Mouse (Mus musculus) cerebellum, adult 9-11 months (tissue): ENCODE results near the gene Slc43a2.
"Not testable (repeated sequence)": the region's sequence is repeated elsewhere in the genome, so short reads cannot be mapped to it uniquely, and the experiment has no call there.

Source experiments
- DNase-seq: peaks from one replicate; pipeline ENCODE4 v3.0.0; 2022

The Slc43a2 gene

DNA sequence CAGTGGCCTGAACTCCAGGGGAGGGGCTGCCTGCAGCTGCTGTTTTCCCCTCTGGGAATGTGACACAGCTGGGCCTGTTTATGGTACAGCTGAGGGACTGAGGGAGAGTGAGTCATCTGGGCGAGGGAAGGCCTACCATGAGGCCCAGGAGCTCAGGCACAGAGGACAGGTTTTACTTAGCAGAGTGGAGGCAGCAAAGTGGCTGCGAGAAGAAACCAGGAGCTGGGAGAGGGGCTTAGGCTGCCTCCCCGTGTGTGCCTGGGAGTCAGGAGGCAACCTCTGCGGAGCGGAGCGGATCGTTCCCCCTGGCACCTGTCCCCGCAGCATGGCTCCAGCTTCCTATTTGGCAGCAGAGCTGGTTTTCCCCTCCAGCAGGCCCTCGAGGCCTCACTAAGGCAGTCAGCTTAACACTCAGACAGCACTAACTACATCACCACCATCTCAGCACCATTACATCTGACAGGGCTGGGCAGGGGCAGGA lies 20.5 kb downstream of the Slc43a2 start:
- peak; percentile 86 for DNase-seq

DNA sequence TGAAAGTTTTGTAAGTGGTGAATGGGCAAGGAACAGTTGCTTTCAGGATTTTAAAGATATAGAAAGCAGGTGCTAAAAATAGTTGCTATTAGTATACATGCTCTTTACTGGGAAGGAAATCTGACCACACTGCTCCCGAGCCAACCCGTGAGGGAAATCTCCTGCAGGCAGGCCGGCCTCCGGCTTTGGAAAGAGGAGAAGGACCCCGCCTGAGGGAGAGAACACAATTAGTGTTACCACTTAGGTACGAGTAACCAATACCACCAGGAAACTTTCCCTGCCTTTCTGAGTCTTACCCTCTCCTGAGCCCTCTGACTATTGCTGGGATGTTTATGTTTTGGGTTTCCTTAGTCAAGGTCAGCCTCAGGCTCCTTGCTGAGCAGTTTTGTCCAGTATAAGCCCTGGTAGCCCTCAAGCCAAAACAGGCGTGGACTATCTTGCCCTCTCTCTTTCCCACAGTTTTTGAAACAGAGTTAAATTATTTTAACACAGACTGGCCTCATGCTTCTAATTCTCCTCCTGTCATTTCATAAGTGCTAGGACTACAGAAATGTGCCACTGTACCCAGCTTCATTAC lies 21.5 kb downstream of the Slc43a2 start:
- DNase-seq = no peak

DNA sequence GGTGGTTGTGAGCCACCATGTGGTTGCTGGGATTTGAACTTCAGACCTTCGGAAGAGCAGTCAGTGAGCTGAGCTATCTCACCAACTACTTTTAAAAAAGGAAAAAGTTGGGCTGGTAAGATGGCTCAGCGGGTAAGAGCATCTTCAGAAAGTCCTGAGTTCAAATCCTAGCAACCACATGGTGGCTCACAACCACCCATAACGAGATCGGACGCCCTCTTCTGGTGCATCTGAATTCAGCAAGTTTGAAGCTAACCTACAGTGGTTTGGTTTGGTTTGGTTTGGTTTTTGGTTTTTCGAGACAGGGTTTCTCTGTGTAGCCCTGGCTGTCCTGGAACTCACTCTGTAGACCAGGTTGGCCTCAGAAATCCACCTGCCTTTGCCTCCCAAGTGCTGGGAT lies 24.5 kb downstream of the Slc43a2 start:
- DNase-seq = not testable (repeated sequence)

DNA sequence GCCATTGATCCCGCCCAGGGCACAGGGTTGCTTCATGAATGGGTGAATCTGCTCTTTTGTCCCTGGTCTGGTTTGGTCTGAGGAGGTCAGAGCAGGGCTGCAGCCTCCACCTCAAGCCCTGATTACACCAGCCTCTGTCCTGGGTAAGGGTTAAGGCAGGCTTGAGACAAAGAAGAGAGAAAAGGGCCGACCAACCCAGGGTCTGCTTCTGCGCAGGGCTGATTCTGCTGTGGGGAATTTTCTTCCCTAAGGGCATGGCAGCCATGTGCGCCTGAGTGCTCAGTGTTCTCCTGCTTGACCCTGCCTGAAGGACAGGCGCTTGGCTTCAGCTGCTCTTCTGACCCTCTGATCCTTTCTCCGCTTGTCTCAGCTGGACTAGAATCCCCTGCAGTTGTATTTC lies 25.6 kb downstream of the Slc43a2 start:
- no peak for DNase-seq

DNA sequence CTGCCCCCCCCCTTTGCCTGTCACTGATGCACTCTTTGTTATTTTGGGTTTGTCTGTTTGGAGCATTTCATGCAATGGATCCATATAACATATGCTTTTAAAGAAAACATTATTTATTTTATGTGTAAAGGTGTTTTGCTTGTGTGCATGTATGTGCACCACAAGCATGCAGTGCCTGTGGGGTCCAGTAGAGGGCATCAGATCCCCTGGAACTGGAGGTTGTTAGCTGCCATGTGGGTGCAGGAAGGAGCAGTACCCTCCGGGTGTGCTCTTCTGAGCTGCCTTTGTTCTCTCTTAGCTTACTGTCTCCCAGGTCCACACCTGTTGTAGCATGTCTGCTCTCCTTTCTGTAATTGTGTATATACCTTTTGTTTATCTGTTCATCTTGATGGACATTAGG lies 26.6 kb downstream of the Slc43a2 start:
- DNase-seq = peak; percentile 27

DNA sequence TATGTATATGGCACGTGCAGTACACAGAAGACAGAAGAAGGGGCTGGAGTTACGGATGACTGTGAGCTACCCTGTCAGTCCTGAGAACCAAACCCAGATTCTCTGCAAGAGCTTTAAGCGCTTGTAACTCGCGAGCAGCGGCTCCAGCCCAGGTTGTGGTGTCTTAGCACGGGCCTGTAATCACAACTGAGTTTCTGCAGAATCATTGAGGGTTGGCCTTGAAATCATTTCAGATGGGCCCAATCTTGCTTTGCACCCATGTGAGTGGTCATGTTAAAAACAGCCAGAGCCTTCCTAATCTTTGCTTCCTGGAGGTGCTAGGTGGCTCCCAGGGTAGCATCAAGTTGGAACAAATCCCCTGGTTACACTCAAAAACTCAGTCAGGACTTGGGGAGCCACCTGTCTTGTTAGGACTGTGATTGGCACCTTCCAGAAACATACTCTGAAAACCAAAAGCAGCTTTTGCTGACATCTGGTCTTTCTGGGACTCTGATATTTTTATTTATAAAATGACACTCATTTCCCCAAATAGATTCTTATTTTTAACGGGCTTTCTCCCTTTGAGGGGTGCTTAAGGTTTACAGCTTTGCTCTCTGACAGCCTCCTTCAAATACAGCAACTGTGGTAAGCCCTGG lies 28.5 kb downstream of the Slc43a2 start:
- peak; percentile 16 for DNase-seq

DNA sequence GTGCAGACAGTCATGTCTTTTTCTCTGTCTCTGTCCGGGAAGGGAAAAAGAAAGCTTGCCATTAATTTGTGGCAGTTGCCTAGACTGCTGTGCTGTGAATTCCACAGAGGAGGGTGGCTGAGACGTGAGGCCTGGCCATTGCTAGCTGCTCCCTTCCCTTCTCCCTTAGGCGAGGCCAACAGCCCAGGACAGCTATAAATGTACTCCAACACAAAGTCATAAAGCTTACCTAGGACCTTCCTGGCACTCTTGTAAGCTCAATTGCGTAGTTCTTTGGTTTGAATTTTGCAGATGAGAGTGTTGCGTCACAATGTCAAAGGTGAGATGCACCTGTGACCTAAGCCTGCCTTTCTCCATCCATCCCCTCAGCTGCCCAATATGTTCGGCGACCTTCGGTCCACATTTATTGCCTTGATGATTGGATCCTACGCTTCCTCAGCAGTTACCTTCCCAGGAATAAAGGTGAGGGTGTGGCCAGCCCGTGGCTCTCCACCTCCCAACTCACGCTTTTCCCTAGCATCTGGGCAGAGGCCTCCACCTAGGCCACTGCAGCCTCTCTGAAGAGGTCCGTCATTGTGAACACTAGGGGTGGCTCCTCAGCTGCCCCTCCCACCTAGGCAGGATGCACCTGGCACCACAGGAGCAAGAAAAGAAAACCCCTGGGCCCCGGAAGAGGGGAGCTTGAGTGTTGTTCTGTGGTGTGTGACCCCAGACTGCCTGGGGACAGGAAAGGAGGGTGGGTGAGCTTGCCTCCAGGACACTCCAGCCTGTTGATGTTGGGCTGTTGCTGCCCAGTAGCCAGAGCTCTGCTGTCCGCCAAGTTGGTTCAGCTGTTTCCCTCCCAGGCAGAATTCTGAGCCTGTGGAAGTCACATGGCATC lies 29.3 kb downstream of the Slc43a2 start:
- peak; percentile 56 for DNase-seq

DNA sequence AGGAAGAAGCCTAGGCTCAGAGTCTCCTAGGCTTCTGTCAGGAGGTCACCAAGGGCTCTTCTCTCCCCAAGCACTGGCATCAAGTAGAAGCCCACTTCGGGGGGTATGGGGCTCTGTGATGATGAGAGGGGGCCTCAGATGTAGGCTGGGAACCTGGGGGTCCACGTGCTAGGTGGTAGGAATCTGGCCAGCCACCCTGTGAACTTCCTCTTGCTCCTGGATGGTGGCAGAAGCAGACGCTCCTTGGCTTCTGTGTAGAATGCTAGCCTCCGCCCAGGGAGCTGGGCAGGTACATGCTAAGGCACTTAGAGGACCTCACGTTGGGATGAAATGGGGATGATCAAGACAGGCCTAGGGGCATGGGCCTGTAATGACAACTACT lies 29.9 kb downstream of the Slc43a2 start:
- no peak for DNase-seq

DNA sequence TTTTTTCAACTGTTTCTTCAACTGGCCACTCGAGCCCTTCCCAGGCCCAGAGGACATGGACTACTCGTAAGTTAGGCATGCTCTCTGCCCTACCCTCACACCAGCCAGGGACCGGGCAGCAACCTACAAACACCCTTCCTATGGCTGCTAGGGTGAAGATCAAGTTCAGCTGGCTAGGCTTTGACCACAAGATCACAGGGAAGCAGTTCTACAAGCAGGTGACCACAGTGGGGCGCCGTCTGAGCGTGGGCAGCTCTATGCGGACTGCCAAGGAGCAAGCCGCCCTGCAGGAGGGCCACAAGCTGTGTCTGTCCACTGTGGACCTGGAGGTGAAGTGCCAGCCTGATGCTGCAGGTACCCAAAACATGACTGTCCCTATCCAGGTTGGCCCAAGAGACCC lies 31.3 kb downstream of the Slc43a2 start:
- peak; percentile 87 for DNase-seq

DNA sequence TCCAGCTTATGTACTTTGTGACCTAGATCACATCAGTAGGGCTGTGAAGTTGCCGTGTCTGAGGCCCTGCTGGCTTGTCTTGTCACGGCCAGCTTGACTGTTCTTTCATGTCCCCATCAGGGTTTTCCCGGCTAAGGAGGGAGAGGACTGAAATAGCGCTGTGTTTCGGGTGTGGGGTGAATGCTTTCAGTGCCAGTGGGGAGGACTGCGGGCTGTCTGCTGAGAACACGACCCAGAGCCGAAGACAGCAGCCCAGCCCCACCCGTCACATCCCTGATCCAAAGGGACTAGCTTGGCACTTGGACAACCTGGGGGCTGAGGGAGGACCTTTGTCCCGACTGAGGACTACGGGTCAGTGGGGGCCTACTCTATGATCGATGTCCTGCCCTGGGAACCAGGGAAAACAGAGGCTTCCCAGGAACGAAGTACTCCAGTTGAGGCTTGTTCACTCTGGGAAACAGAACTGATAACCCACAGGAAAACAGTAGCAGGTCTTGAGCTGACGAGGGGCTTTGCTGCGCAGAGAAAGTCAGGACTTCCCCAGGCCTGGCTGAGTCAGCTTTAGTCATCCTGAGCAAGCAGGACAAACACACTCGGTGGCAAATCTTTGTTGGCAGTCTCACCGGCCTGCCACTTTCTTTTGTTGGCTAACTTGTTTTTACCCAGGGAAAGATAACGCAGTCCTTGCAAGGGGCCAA lies 32.5 kb downstream of the Slc43a2 start:
- peak; percentile 58 for DNase-seq

DNA sequence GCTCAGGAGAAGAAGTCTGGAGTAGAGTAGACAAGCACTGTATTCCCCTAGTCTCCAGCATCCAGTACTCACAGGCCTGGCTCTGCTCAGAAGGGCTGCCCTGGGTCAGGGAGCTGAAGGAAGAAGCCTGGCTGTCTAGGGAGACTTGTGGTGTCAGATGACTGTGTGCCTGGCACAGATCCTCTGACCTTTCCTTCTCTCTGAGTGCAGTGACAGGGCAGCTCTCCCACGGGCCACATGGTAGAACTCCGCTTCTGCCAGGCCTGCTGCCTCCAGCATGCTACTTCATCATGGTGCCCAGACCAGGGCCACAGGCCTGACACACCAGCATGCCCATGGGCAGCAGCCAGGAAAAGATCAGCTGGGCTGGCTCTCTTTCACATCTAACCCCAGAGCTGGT lies 34.4 kb downstream of the Slc43a2 start:
- peak; percentile 87 for DNase-seq

DNA sequence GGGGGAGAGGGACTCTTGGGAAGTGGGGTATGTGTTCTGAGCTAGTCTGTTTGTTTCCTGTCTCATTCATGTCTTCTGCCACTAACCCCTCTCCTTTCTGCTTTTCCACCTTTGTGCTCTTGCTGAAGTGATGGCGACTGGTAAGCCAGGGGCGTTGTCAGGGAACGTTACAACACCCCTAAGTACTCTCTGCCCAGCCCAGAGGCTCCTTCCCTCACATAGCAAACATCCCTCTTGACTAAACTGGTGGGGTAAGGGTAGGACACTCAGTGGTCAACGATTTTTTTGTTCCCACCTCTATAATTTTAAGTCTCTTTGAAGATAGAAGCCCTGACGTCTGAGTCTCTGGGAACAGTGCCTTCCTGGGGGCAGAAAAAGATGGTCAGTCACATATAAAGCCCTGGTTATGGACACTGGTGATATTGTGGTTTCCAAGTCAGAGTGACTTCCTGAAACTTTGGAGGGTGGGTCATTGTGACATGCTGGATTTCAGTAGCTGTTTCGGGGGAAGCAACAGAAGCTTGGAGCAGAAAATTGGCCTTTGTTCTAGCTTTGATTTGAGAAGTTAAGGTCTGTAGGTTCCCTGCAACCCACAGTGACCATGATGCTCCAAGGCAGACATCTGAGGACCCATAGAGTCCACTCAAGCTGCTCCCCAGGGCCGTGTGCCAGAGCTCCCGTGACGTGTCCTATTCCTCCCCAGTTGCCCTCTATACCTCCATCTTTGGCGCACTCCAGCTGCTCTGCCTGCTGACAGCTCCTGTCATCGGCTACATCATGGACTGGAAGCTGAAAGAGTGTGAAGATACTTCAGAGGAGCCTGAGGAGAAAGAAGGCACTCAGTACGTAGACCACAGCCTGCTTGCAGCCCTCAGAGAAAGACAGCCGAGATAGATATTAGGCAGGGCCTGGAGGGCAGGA lies 35.0 kb downstream of the Slc43a2 start:
- peak; percentile 74 for DNase-seq

DNA sequence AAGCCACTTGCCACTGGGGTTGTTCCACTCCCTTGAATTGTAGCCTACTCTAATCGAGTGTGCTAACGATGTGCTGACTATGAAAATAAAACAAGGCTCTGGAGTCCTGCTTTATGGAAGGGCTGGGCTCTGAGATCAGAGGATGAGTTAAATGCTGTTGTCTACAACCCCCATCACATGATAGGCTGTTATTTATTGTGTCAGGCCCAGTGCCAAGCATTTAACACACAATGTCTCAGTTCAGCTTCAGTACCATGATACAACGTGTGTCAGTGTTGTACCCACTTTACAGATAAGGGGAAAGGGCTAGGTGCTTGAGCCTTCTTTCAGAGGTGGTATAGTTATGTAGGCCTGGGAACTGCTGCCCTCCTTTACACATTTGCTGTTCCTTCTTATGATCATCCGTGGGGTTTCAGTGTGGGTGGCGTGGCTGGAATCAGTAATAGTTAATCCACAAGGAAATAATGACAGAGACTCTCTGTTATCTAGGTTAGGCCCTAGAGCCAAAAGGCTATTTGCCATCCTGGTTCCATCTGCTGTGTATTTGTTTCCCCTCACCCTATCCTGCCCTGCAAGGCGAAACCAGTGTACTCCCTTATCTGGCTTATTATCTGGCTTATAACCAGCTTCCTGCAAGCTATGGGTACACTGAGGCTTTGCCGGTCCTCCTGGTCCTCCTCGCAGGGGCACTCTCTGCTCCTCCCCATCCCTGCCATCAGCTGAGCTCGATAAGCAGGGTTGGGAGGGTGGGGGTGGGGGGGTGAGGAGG lies 36.0 kb downstream of the Slc43a2 start:
- DNase-seq = peak; percentile 87

DNA sequence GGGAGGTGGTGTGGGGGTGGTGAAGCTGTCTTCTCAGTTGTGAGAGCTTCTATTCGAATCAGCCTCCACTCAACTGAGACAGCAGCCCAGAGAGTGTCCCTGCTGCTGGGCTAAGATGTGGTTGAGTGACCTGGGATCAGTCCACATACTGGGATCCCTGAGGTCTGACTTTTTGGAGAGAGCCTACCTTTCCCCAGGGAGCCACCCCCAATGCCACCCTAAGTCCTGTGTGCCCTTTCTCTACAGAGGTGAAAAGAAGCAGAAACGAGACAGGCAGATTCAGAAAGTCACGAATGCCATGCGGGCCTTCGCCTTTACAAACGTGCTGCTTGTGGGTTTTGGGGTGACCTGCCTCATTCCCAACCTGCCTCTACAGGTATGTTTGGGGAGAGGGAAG lies 36.6 kb downstream of the Slc43a2 start:
- peak; percentile 61 for DNase-seq

DNA sequence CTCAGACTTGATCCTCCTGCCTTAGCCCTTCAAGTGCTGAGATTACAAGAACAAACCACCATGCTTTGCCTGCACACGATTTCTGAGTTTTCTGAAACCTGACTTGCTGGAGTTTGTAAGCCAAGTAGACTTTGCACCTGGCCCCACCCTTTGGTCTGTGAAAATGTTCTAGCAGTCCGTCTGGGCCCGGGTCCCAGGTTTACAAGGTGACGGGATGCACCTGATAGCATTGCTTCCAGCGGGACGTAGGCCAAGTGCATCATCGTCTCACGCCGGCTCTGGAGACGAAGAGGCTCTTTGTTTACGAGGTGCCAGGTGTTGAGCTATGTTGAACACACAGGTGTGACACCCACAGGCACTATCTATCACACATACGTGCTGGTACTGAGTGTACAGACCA lies 37.5 kb downstream of the Slc43a2 start:
- DNase-seq = peak; percentile 67

DNA sequence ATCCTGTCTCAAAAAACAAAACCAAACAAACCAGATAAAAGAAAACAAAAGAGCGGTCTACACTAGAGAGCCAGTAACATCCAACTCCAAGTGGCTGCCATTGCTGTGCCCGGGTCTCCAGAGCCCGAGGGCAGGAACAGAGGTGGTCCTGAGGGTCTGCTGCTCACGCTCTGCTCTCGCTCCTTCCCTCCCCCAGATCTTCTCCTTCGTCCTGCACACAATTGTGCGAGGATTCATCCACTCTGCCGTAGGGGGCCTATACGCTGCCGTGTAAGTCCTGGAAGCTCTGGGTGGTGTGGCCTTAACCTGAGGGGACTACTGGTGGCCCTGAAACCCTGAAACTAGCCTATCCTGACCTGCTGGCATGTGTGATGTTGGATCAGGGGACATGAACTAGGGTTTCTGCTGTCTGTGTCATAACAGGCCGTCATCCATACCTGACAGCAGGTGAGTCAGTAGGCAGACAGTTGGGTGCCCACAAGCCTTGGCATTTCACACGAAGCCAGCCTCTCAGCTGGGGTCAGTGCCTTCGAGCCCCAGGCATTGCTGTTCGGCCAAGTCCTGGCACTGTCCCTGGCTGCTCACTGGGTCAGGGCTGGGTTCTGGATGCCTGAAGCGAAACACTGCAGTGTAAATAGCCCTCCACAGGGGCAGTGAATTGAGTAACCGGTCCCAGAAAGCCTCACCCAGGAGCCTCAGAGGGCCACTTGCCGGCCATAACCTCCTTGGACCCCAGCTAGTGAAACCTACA lies 39.1 kb downstream of the Slc43a2 start:
- peak; percentile 95 for DNase-seq

DNA sequence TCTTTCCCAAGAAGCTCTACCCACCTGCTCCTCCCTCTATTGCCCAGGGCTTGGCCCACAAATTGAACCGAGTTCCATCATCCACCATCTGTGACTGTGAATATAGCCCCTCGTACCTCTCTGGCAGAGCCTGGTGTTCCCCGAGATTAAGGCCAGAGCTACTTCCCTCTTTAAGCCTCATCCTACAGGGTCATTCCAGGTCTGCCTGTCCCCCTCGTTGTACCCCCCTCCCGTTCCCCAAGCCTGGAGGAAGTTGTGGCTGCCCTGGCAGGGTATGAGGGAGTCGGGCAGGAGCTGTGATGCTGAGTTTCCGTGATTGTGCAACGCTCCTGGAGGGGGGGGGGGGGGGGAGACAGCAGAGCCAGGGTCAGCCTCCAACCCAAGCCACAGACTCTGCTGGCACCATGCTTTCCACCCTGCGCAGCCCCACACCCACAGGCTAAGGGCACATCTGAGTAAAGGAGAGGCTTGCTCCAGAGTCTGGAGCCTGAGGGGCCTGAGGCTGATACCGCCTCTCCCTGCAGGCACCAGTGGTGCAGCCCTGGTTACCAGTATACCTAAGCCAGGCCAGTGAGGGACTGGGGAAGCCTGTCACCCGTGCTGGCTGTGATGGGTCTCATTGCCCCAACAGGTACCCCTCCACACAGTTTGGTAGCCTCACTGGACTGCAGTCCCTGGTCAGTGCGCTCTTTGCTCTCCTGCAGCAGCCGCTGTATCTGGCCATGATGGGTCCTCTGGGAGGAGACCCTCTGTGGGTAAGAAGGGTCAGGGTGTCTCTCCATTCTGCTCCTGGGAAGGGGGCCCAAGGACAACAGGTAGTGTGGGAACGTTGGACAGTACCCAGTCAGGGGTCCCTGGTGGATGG lies 39.9 kb downstream of the Slc43a2 start:
- DNase-seq = peak; percentile 85

DNA sequence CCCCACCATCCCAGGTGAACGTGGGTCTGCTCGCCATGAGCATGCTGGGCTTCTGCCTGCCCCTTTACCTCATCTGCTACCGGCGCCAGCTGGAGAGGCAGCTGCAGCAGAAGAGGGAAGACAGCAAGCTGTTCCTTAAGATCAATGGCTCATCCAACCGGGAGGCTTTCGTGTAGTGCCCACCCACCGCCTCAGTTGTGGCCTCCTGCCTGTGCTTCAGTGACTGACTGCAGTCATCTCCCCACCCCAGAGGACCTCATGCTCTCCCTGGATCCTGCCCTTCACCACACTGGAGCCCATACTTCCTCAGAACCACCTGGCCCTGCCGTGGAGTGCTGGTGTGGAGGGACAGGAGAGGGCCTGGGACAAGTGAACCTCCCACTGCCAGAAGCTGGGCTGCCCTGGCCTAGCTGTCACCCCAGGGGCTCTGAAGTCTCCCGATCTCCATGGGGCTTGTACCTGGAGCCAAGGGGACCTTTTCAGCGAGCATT lies 40.9 kb downstream of the Slc43a2 start:
- peak; percentile 73 for DNase-seq
